Mouse (Mus musculus) T-helper 17 cell (primary cell): ENCODE measurements around the gene Apbb1.

Experiments used
- in situ Hi-C, 2 experiments: fragments of 300-600 bp; cut with MboI, MseI; formaldehyde crosslinking; loops; 1 replicate in 1 of 2; 2 replicates in 1 of 2; pipeline ENCODE4 v1.15.1; 2025; ENCODE audit warnings: high pct_unique_total_duplicates in 2 of 2

The Apbb1 gene

DNA sequence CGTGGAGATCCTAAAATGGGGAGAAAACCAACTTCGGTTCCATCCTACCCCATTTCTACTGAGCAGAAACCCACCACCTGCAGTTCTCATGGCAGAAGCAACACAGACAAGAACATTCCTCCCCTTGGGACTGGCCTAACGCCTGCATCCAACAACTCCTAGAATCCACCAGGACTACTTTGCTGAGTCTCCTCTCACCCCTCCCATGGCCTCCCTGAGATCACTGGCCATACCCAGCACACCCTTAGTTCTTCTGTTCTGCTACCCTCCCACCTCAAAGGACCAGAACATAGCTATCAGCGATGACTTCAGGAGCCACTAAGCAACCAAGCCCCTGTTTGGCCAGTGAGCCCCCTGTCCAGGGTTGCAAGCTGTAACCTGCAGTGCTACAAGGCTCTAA is 10.7 kb downstream of the Apbb1 start:
- in situ Hi-C loops = no loop called here

DNA sequence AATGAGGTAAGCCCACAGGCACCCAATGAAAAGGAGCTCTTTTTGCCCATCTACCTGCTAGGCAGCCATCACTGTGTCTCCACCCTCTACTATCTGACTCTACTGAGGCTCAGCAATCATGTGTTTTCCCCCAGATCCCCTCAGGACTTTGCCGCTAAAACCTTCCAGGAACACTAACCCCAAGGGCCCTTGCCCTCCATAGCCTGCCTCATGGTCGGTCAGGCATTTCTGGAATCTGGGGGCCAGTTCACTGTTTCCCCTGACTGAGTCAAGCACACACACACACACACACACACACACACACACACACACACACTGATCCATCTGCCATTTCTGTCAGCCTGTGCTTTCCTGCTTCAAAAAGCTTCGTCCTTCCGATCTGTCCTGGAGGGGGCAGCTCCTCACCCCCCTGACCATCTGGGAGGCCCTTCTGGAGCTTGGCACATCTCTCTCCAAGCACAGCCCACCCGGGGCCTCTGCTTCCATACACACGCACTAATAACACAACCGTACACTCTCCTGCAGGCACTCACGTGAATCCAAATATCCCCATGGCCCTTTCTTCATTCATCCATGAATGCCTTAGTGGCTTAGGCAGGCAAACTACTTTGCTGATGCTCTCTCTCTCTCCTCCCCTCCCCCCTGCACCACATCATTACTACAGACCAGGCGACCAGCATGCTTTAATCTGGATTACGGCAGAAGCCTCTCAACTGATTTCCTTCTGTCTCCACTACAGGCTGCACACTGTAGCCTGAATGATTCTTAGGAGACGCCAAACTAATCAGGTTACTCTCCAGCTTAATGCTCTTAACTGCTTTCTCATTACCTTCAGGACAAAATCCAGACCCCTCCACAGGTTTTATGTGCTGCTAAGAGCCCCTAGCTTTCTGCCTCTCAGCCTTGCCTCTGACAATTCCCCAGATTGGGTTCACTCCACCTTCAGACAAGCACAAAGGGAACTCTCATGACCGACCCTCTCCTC is 11.6 kb downstream of the Apbb1 start:
- in situ Hi-C loops = no loop called here

DNA sequence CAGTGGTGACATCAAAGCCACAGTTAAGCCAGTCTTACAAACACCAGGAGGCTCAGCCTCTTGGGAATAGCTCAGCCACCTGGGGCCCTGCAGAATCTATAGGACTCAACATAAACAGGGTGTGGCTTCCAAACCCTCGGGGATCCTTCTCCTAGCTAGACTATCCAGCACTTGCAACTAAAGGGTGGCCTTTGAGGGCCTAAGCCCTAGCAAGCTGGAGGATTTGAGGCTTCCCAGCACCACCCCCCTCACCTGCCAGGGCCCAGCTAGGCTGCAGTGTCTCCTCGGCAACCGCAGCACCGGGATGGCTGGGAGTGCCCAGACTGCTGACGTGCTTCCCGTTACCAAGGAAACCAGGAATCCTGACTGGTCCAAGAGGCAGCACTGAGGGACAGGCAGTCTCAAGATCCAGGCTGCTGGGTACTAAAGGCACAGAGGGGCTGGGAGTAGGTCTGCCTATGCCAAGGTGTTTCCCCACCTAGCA is 12.4 kb downstream of the Apbb1 start:
- in situ Hi-C loops = no loop called here

DNA sequence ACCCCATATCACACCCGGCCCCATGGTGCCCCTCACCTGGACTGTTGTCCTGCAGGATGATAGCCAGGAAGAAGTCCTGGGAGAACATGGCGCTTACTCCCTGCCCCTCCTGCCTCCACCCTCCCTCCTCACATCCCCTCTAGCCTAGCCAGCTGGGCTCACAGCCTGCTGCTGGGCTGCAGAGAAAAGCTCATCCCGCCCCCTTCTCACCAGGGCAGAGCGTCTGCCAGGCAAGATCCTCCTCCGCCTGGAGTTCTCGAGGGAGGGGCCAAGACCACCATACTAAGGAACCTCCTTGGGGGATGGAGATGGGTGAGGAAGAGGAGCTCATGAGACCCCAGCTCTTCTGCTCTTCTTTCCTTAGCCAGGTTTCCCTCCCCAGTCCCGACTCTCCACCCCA is 12.9 kb downstream of the Apbb1 start:
- in situ Hi-C loops = no loop called here

DNA sequence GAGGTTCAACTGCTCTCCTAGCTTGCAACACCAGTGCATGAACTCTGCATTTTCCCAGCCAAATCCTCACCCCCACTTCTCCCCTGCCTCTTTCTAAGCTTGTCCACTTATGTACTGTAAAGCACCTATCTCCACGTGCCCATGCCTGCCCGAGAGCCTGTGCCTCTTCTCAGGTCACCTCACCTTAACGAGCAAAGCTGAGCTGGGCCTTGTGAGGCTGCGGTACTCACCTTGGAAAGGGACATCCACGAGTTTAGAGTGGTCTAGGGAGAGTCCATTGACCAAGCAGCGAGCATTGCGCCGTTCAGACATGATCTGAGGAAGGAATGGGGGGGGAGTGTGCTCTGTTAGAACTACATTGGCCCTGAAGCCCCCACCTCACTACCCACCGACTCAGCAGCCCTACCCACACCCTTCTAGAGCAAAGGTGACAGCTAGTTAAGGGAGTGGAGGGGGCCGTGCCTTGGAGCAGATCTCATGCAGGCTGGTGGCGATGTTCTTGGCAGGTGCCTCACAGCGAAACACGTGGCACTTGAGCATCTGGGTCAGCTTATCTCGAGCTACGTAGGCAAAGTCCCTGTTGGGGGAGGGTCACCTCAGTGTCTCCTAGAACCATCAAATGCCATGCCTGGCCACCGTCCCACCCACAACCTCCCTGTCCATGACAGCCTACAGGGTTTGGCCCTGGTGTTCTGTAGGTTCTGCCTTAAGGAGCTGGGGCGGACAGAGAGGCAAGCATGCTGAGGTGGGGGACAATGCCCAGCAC is 16.2 kb downstream of the Apbb1 start:
- in situ Hi-C loops = no loop called here

DNA sequence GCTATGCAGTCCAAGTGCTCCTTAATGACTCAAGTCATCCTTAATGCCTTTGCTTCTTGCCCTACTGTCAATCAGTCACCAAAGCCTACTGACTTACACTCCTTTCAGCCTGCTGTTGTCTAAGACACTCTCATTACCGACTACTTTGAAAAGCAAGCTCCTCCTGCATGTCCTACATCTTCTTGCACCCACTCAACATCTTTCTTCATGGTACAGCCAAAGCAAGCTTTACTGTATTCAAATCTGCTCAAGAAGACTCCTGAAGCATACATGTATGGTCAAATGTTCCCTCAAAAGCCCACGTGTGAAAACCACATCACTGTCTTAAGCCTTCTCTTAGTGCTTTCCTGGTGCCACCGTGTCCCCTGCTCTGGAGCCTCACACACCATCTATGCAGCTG is 18.1 kb downstream of the Apbb1 start:
- in situ Hi-C loops = no loop called here

DNA sequence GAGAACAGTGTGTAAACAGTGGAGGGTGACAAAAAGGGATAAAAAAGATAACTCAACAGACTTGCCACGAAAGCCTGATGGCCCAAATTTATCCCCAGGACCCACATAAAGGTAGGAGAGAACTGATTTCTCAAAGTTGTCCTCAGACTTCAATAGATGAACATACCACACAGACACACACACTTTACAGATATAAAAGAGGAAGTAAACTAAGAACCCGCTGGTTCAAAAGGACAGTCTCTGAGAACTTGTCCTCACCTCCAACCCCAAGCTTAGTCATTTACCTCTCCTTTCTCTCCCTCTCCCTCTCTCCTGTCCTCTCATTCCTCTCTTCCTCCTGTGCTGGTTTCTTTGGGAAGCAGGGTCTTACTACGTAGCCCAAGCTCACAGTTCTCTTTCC is 19.1 kb downstream of the Apbb1 start:
- in situ Hi-C loops = no loop called here

DNA sequence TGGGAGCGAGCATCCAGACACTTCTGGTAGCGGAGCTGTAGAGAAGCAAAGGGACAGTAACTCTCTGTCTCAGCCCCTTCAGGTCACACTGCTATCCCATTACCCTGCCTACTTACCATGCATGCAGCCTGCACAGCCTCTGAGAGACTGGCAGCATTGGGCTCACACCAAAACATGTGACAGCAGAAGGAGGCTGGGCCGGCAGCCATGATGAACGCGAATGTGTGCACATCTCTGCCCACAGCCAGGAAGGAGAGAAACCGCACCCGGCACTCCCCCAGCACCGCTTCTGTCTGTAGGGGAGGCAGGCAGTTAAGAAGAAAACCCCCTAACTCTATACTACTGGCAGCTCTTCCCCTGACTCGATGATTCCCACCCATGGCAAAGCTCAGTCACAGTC is 22.4 kb downstream of the Apbb1 start:
- in situ Hi-C loops = loop anchor here in 1 of 2 experiments (10.0 kb wide), 1 partner anchor 76 kb away; the partner anchor contains the start of gene Trim3

DNA sequence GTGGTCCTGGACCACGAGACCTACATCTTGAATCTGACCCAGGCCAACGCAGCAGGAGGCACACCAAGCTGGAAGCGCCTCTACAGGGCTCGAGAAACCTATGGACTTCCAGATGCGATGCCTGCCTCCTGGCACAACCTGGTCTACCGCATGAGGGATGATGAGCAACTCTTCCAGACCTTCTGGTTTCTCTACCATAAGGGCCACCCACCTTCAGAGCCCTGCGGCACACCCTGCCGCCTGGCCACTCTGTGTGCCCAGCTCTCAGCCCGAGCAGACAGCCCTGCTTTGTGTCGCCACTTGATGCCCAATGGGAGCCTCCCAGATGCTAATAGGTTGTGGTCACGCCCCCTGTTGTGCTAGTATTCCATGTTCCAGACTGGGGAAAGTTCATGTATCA is 23.8 kb downstream of the Apbb1 start:
- in situ Hi-C loops = loop anchor here in 1 of 2 experiments (10.0 kb wide), 1 partner anchor 77 kb away; the partner anchor contains the start of gene Trim3

DNA sequence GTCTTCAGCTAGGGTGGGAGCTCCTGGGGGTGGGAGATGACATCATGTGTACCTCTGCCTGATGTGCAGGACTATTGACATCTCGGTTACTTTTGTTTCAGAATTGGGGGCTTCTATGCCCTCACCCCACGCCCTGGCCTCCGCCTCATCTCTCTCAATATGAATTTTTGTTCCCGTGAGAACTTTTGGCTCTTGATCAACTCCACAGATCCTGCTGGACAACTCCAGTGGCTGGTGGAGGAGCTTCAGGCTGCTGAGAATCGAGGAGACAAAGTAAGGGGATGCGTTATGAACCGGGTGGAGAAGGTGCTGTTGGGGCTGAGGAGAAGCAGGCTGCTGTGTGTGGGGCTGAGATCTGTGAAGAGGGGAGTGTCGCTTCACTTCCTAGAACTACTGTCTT is 25.0 kb downstream of the Apbb1 start:
- in situ Hi-C loops = loop anchor here in 1 of 2 experiments (10.0 kb wide), 1 partner anchor 78 kb away; the partner anchor contains the start of gene Trim3

DNA sequence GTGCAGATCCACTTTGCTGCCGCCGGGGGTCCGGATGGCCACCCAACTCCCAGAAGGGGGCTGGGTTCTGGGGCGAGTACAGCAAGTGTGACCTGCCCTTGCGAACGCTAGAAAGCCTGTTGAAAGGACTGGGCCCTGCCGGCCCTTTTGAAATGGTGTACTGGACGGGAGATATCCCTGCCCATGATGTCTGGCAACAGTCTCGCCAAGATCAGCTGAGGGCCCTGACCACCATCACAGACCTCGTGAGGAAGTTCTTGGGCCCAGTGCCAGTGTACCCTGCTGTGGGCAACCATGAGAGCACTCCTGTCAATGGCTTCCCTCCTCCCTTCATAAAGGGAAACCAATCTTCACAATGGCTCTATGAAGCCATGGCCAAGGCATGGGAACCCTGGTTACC is 25.9 kb downstream of the Apbb1 start:
- in situ Hi-C loops = loop anchor here in 1 of 2 experiments (10.0 kb wide), 1 partner anchor 79 kb away; the partner anchor contains the start of gene Trim3

DNA sequence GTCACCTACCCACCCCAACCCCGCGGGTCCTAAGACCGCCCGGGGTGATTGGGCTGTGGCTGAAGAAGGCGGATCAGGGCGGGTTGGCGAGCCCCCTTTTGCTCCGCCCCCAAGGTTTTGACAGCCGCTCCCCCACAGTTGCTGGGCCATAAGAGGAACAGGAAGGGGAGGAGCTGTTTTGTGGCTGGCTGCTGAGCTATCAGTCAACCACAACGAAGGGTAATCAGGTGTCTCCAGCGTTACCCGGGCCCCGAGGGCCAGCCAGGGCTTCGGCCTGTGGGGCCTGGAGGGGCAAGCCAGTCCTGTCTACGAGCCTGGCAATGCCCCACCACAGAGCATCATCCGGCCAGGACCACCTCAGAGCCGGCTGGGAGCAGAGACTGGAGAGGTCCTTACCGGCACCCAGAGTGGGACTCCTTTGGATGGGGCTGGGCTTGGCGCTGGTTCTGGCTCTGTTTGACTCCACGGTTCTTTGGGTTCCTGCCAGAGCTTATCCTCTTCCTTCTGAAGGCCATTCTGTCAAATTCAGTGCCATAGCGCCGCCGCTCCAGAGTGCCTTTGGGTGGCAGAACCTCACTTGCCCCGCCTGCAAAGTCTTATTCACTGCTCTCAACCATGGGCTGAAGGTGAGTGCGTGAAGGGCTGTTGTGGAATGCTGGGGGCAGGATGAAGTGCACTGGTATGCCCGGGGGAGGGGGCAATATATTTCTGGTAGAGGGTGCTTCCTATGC is 27.1 kb downstream of the Apbb1 start, which contains the start of gene Smpd1:
Smpd1 (plus strand) TSS at position 149 of the 731 bp plus-strand sequence.
- in situ Hi-C loops = loop anchor here in 1 of 2 experiments (10.0 kb wide), 1 partner anchor 80 kb away; the partner anchor contains the start of gene Trim3

DNA sequence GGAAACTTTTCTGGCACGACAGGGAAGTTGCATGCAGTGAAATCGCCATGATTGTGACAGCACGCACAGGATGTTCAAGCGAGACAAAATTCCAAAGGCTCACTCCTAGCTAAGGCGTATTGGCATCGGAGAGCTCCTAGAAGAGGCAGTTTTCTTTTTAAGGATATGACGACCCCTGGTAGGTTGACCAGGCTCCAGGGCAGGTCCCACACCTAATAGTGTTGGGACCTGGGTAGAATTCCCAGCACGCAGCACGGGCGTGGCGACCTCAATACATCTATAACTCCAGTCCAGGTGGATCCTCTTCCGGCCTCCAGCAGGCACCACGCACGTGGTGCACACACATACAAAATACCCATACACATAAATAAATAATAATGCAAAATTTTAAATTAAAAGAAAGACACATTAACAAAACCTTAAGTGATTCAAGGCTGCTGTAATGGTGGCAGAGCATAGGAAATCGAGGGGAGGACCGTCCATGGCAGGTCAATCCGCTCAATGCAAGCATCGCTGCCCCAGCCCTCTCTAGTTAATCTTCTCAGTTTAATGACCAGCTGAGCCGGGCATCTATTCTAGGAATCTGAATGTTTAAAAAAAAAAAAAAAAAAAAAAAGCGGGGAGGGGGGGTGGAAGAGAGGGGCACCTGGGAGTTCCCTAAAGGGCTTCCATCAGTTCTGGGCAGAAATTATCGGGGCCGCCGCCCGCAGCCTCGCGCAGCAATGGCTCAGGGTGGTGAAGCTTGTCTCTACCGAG is 27.8 kb downstream of the Apbb1 start:
- in situ Hi-C loops = loop anchor here in 1 of 2 experiments (10.0 kb wide), 1 partner anchor 81 kb away; the partner anchor contains the start of gene Trim3

DNA sequence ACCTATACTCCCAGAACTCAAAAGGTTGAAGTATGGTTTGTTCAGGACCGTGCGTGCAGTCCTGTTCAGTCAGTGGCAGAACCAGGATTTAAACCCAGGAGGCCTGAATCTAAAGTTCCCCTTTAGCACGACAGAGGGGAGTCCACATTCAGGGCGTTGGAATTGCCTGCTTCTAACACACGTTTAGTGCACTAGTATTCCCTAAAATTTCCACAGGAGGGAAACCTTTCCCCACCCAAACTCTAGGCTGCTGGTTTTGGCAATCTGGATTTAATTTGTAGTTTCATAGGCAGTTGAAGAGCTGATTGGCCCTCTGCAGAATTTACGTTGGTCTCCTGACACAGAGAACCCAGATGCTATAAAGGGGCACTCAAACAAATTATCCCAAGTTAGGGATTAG is 32.4 kb downstream of the Apbb1 start:
- in situ Hi-C loops = no loop called here

DNA sequence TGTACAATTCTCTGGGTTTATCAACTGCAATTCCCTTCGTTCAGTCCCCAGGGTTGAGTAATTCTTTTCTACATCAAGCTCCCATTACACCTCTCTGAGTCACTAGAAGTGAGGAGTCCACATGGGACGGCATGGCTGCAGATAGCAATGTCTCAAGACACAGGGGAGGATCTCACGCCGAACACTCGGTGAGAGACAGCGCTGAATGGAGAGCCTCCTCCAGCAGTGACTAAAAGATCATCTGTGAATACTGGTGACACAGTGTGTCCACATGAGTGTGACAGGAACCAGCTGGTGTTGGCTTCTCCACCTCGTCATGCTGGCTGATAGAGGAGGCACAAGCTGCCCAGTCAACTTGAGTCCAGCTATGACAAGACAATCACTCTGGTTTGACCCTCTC is 33.5 kb downstream of the Apbb1 start:
- in situ Hi-C loops = no loop called here

DNA sequence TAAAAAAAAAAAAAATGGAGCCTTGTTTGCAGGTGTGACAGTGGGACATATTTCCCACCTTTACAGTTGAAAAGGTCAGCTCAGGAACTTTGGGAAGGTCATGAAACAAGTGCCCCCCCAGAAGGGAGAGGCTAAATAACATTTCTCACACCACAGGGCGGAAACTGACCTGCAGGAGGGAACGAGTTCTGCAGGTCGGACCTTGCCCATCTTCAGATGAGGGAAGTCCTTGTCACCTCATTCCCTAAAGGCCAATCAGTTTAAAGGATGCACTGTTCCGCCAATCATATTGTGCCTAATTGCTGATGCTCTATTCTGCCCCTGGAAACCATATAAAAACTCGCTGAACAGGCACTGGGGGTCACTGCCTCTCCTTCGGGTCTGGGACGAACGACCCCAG is 35.5 kb downstream of the Apbb1 start:
- in situ Hi-C loops = no loop called here

DNA sequence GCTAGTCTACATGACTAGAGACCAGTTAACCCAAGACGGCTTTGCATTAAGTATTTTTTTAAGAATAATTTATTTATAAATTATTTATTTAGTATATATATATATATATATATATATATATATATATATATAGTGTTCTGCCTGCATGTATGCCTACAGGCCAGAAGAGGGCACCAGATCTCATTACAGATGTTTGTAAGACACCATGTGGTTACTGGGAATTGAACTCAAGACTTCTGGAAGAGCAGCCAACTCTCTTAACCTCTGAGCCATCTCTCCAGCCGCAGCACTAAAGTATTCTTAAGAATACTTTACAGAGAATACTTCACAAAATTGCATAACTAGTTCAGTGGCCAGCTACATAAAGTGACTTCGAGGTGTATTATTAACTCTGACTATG is 47.3 kb downstream of the Apbb1 start:
- in situ Hi-C loops = no loop called here

DNA sequence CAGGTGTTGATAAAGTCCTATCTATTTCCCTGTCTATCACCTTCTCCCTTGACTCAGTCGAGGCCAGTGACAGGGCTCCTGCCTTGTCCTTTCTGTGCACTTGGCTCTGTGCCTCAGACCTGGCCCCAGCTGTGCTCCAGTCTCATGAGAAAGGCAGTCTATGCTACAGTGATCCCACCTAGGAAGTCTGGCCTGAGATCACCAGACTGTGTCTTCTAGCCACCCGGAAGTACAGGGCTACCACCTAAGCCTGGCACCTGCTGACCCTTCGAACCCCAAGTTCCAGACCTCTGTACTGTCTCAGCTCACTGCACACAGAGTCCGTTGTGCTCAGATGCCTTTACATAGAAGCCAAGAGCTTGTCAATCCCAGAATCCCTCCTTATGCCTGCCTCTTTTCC is 53.4 kb downstream of the Apbb1 start:
- in situ Hi-C loops = loop anchor here in 1 of 2 experiments (10.0 kb wide), 1 partner anchor 273 kb away; no protein-coding TSS in a partner anchor

DNA sequence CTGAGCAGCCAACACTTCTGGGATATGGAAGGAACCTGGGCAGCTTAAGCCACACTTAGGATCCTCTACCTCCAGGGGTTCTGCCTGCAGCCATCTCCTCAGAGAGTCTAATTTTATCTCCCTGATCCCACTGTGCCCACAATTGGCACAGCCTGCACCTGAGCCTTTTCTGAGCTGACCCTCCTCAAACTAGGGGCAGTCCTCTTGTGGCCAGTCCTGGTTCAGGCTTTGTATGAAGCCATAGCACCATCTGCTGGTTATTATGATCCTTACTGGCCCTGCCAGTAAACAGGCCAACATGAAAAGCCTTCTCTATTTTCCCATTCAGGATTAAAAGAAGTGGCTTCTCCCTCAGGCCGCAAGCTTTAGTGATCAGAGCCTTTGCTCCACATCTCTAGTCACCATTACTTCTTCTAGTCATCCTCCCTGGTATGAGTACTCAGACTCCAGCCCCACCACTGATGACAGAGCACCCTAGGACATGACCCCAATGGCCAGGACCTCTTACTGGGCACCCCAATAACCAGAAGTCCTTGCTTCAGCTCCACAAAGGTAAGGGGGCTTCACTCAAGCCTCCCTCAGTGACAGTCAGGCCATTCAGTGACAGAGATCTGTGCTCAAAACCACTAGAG is 54.0 kb downstream of the Apbb1 start:
- in situ Hi-C loops = loop anchor here in 1 of 2 experiments (10.0 kb wide), 1 partner anchor 273 kb away; no protein-coding TSS in a partner anchor

DNA sequence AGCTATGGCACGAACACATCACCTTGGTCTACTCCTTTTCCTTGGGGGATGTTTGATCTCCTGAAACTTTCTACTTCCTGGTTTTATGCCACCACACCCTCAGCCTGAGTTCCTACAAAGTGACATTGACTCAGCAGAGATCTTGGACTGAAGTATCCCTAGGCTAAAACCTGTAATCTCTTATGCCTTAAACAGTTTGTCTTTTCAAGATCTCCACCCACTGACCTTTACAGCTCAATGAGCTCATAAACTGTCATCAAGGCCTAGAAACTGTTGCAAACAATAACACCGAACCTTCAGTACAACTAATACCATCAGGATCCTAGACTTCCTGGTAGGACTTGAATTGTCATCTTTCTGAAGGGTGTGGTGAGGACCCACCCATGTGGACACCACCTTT is 57.2 kb downstream of the Apbb1 start:
- in situ Hi-C loops = loop anchor here in 1 of 2 experiments (5.0 to 25.0 kb wide), 3 partner anchors 107 to 912 kb away; partner anchors contain the start of genes Olfr655, Olfr656 and Olfr657
